Mouse (Mus musculus): ENCODE results near the gene Map2k1. TPM values are rescaled to one million over a fixed set of nuclear protein-coding genes. Genes with fewer than 3 reads are reported as not detected.
"Not testable (repeated sequence)": the region's sequence is repeated elsewhere in the genome, so short reads cannot be mapped to it uniquely, and the experiment has no call there.

Gene Map2k1
- total RNA-seq, 2 experiments from 2014 or later: 212 to 216 TPM

DNA sequence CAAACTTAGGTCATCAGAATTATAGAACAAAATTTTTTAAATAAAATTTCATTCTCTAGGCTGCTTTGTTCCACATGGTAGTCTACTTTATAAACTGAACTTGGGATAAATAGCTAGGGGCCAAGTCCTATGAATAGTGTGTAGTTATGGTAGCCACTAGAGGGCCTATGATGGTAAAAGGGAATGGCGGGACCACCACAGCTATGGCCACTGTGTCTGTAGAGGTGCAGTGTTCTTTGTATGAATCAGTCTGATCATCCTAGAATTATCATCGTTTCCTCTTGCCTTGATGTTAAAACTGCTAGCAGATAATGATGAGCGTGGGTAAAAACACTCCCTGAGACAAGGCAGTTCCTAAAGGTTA is 74.8 kb downstream of the Map2k1 start:
- peak in 1 of 2 experiments; percentile 31 for DNase-seq (ENCODE audit: low spot score in 2 of 2)
- intact Hi-C loops (cut with DNase I): loop anchor here (2.0 kb wide), 1 partner anchor 94 kb away; no protein-coding TSS in a partner anchor

DNA sequence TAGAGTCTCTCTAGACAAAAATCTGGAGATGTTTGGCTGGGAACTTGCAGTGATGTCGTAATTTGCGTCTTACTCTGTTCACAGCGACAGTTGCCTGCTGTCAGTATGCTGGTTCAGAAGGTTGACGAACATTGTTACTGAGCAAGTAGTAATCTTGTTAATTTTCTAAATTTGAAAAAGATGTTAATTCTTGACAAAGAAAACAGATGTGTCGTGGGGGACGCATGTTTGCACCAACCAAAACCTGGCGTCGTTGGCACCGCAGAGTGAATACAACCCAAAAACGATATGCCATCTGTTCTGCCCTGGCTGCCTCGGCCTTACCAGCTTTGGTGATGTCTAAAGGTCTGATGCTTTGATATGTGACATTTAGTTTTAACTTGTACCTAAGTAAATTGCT is 78.1 kb downstream of the Map2k1 start:
- intact Hi-C loops (cut with DNase I): no loop called here
- no peak for DNase-seq (ENCODE audit: low spot score in 2 of 2)

- no peak for DNase-seq (ENCODE audit: low spot score in 2 of 2)
- intact Hi-C loops (cut with DNase I): no loop called here
These were observed 78.7 kb downstream of the Map2k1 start for GRCm38 (mm10) chr9:64174766-64175165.

DNA sequence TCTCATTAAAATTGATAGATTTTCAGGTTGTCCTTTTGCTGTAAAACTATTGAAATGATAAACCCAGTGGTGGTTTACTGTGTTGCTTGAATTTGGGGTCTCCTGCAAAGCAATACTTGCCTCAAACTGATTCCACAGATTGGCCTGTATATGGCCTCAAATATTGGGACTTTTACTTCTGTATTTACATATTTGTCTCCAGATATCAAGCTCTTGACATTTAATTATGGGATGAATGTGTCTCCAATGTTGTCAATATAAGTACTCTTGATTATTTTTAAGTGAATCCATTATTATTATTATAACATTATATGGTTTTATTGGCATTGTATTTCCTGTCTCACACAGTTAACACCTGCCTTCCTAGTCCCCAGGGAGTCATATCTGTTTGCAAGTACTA is 79.1 kb downstream of the Map2k1 start:
- intact Hi-C loops (cut with DNase I): no loop called here
- DNase-seq (ENCODE audit: low spot score in 2 of 2): no peak

GRCm38 (mm10) chr9:64173666-64174220 is 79.7 kb downstream of the Map2k1 start:
- intact Hi-C loops (cut with DNase I): no loop called here

GRCm38 (mm10) chr9:64172816-64173665 is 80.4 kb downstream of the Map2k1 start, which contains the start of the genes Zwilch and Rpl4:
TSS of gene Zwilch (minus strand) at chr9:64173104.
TSS of gene Rpl4 (plus strand) at chr9:64173375.
- intact Hi-C loops (cut with DNase I): no loop called here
- DNase-seq (ENCODE audit: low spot score in 2 of 2): peak; percentile 83 to 87

More at GRCm38 (mm10) chr9:64173666-64174220, 79.7 kb downstream of the Map2k1 start:
- DNase-seq (ENCODE audit: low spot score in 2 of 2): no peak

DNA sequence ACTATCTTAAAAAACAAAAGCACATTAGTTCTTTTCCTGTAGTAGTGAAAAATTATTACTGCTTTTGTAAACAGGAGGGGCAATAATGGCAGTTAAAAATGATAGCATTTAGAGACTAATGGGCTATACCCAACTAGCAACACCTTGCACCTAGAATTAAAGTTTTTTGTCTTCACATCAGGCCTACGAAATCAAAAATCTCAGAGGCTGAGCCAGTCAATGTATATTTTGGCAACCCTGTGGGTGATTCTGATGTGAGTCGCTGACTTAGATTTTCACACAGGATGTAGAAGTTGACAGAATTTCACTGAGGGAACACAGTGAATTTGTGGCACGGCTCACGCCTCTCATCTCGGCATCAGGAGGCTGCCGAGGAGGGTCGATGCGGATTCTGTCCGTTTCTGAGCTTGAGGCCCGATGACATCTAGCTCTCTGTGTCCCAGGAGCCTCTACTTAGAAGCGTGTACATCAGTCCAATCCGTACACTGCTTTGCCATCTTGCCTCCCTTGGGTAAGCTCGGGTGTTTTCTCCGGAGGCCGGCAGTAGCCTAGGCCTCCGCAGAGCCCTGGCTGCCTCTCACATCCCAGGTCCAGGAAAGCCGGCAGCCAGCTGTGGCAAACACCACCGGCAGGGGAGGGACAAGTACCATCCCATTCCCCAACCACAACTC is 81.2 kb downstream of the Map2k1 start:
- DNase-seq (ENCODE audit: low spot score in 2 of 2): no peak
- intact Hi-C loops (cut with DNase I): no loop called here

DNA sequence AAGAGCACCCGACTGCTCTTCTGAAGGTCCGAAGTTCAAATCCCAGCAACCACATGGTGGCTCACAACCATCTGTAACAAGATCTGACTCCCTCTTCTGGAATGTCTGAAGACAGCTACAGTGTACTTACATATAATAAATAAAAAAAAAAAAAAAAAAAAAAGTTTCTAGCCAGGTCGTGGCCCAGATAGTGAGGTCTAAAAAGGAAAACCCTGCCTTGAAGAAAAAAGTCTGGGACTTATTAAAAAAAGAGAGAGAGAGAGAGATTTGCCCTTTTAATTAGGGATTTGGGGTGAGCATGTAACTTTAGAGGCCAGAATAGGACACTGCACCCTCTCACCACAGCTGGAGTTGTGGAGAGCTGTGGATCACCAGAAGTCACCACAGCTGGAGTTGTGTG is 83.5 kb downstream of the Map2k1 start:
- intact Hi-C loops (cut with DNase I); DNase-seq (ENCODE audit: low spot score in 2 of 2): not testable (repeated sequence)

DNA sequence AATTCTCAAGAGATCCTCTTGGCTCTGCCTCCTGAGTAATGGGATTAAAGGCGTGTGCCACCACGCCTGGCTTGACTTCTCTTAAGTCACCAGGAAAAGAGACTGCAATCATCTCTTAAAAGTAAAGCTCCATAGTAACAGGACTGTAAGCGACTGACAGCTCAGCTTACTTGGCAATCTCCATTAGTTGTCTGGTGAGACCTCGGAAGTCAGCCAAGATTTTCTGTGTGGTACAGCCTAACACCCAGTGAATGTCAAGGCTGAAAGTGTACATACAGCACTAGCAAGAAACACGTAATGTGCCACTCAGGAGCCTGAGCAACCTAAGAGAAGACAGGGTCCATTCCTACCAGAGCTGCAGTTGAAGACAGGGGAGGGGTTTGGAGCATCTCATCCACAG is 93.0 kb downstream of the Map2k1 start:
- DNase-seq (ENCODE audit: low spot score in 2 of 2): no peak
- intact Hi-C loops (cut with DNase I): no loop called here

- DNase-seq (ENCODE audit: low spot score in 2 of 2): no peak
- intact Hi-C loops (cut with DNase I): no loop called here
These were observed 96.8 kb downstream of the Map2k1 start for GRCm38 (mm10) chr9:64156641-64157040.

GRCm38 (mm10) chr9:64139879-64140278 is 113.6 kb downstream of the Map2k1 start:
- intact Hi-C loops (cut with DNase I): loop anchor here (5.0 kb wide), 1 partner anchor 132 kb away; no protein-coding TSS in a partner anchor
- DNase-seq (ENCODE audit: low spot score in 2 of 2): no peak

GRCm38 (mm10) chr9:64138896-64139295 is 114.5 kb downstream of the Map2k1 start:
- DNase-seq (ENCODE audit: low spot score in 2 of 2): peak; percentile 52 to 70
- intact Hi-C loops (cut with DNase I): loop anchor here (5.0 kb wide), 1 partner anchor 133 kb away; no protein-coding TSS in a partner anchor

Small RNA genes lying within 50 kb of the gene (microRNA-seq; reads per million reads assigned to microRNA genes)
- 0 reads per million in 2 experiments for gene Gm24106

Other genes starting within 250 kb of the Map2k1 start
- gene Smad6, start 231.6 kb downstream of the Map2k1 start, total RNA-seq (2021): 1 to 10 TPM; 1.8 to 2.3 TPM
- gene Lctl, start 136.5 kb downstream of the Map2k1 start, total RNA-seq (2021): not detected
- gene Zwilch, start 80.5 kb downstream of the Map2k1 start, total RNA-seq (2021): 1 to 10 TPM; 3.3 to 5.4 TPM
- 100 to 1,000 TPM; 484 to 496 TPM for gene Rpl4, start 80.3 kb downstream of the Map2k1 start, total RNA-seq (2021)
- gene Snapc5, start 74.4 kb downstream of the Map2k1 start, total RNA-seq (2021): 10 to 100 TPM; 20.0 to 20.7 TPM
- 1 to 10 TPM; 2.2 to 3.2 TPM for gene Uchl4, start 18.4 kb downstream of the Map2k1 start, total RNA-seq (2021)
- 10 to 100 TPM; 14.8 to 15.6 TPM for gene Tipin, start 27.9 kb upstream of the Map2k1 start, total RNA-seq (2021)
- gene Dis3l, start 87.7 kb upstream of the Map2k1 start, total RNA-seq (2021): 10 to 100 TPM; 22.9 to 28.2 TPM
- 10 to 100 TPM; 13.6 to 14.5 TPM for gene Megf11, start 132.0 kb upstream of the Map2k1 start, total RNA-seq (2021)